Mouse (Mus musculus): Measurements from ENCODE around the gene Pspn. TPM values are rescaled to one million over a fixed set of nuclear protein-coding genes. Genes with fewer than 3 reads are reported as not detected.

Gene Pspn
- polyA plus RNA-seq, 1 experiment from 2014 or later: not detected

- no peak for ATAC-seq (ENCODE audit: low FRiP score, low read depth)
Observed at GRCm38 (mm10) chr17:56975391-56975790, 24.4 kb downstream of the Pspn start.

DNA sequence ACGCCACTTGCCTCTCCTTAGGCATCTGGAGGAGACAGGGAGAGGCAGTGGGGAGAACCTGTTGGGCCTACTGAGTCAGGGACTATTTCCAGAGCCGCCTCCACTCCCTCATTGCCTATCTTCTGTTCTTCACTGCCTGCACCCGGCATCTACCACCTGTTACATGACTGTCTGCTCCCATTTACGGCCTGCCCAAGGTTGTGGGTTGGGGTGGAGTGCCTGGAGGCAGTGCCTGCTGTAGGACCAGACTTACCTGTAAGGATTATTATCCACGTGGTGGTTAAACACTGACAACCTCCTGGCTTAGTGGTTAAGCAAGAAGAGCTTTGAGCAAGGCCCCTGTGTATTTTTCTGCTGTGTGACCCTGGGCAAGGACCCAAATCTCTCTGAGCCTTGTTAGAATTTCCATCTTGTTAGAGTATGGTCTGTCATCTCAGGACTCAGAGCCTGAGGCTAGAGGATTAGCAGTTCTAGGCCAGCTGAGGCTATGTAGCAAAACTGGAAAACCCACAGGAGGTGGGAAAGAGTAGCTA lies 25.0 kb downstream of the Pspn start:
- Histone ChIP-seq H3K27me3 (peaks cover 9% of the 10 kb centered on the region; the same call in 1 of the 2 replicates), H3K27ac (no peak overlapping the region), H3K9ac (no peak overlapping the region), H3K9me3 (no peaks in the 10 kb centered on the region), H3K36me3 (no peaks in the 10 kb centered on the region), H3K4me2 (replicated peaks) (no peak overlapping the region), H3K4me1 (peaks cover 6% of the 10 kb centered on the region), H3K4me3 (no peak overlapping the region)
- no peak for ATAC-seq (ENCODE audit: low FRiP score, low read depth)
- 57% methylated on average over 5 of the region's 5 CpGs for WGBS

More at GRCm38 (mm10) chr17:56975391-56975790, 24.4 kb downstream of the Pspn start:
- no peaks in the 10 kb centered on the region for H3K9me3 ChIP-seq
- no peak overlapping the region for H3K27ac ChIP-seq
- H3K4me1 ChIP-seq: peaks cover 6% of the 10 kb centered on the region
- peaks cover 3% of the 10 kb centered on the region; the same call in 1 of the 2 replicates for H3K27me3 ChIP-seq
- WGBS: 82% methylated on average over 3 of the region's 3 CpGs
- H3K4me3 ChIP-seq: no peak overlapping the region
- H3K4me2 ChIP-seq (replicated peaks): no peak overlapping the region
- H3K9ac ChIP-seq: no peak overlapping the region
- no peaks in the 10 kb centered on the region for H3K36me3 ChIP-seq

- Histone ChIP-seq H3K9ac (no peak overlapping the region), H3K4me1 (peaks cover 2% of the 10 kb centered on the region), H3K36me3 (no peaks in the 10 kb centered on the region), H3K4me2 (replicated peaks) (no peak overlapping the region), H3K4me3 (no peak overlapping the region), H3K9me3 (no peaks in the 10 kb centered on the region), H3K27ac (no peak overlapping the region), H3K27me3 (peaks cover 9% of the 10 kb centered on the region; the same call in 1 of the 2 replicates)
- WGBS: 60% methylated on average over 13 of the region's 14 CpGs
- no peak for ATAC-seq (ENCODE audit: low FRiP score, low read depth)
Observed at GRCm38 (mm10) chr17:56973956-56974707, 25.7 kb downstream of the Pspn start.

- H3K27me3 ChIP-seq: peaks cover 9% of the 10 kb centered on the region; the same call in 1 of the 2 replicates
- no peak overlapping the region for H3K4me2 ChIP-seq (replicated peaks)
- WGBS: 70% methylated on average over 5 of the region's 5 CpGs
- no peaks in the 10 kb centered on the region for H3K9me3 ChIP-seq
- H3K4me3 ChIP-seq: no peak overlapping the region
- no peaks in the 10 kb centered on the region for H3K36me3 ChIP-seq
- H3K4me1 ChIP-seq: no peaks in the 10 kb centered on the region
- H3K27ac ChIP-seq: no peak overlapping the region
- H3K9ac ChIP-seq: no peak overlapping the region
- no peak for ATAC-seq (ENCODE audit: low FRiP score, low read depth)
Observed at GRCm38 (mm10) chr17:56970081-56970480, 29.7 kb downstream of the Pspn start.

GRCm38 (mm10) chr17:56969321-56969720 lies 30.5 kb downstream of the Pspn start:
- Histone ChIP-seq H3K27me3 (peaks cover 9% of the 10 kb centered on the region; the same call in 1 of the 2 replicates), H3K4me2 (replicated peaks) (no peak overlapping the region), H3K4me1 (no peaks in the 10 kb centered on the region), H3K27ac (no peak overlapping the region), H3K36me3 (no peaks in the 10 kb centered on the region), H3K9me3 (no peaks in the 10 kb centered on the region), H3K4me3 (no peak overlapping the region), H3K9ac (no peak overlapping the region)
- 67% methylated on average over 3 of the region's 3 CpGs for WGBS
- no peak for ATAC-seq (ENCODE audit: low FRiP score, low read depth)

DNA sequence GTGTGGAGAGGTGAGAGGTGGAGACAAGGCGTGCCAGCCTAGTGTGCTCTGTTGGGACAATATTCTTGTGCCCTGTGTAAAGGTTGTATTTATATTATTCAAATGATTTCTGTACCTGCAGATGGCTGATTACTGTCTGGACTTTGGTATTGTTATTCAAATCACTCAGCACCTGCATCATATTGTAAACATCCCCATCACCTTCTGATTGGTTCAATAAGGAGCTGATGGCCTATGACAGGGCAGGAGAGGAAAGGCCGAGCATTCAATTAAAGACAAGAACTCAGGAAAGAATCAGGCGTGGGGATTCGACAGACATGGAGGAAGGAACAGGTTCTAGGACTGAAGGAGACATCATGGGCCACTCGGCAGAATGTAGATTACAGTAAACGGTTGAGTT lies 36.2 kb downstream of the Pspn start:
- WGBS: 78% methylated on average over 6 of the region's 6 CpGs

DNA sequence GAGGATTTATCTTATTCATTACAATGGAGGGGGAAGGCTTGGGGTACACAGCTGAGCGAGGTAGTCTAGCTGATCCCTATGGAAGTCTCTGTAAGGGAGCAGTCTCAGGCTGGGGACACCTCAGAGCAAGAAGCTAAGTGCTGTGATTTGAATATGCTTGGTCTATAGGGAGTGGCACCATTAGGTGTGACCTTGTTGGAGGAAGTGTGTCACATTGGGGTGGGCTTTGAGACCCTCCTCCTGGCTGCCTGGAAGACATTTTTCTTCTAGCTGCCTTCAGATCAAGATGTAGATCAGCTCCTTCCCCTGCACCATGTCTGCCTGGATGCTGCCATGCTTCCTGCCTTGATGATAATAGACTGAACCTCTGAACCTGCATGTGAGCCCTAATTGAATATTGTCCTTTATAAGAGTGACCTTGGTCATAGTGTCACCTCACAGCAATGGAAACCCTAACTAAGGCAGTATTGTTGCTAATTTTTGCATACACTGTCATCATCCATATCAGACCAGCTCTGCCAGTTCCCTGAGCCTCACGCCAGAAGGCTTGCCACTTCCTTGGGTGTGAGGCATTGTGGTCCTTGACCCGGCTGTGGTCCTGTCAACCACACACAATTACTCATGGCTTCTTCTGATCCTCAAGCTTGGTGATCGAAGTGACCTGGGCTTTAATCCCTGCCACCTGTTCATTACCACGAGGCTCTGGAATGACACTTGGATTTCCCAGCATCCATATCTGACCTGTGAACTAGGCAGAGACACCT lies 37.0 kb downstream of the Pspn start:
- Histone ChIP-seq H3K27me3 (no peaks in the 10 kb centered on the region), H3K27ac (no peak overlapping the region), H3K9ac (no peak overlapping the region), H3K36me3 (no peaks in the 10 kb centered on the region), H3K9me3 (no peaks in the 10 kb centered on the region), H3K4me3 (no peak overlapping the region), H3K4me1 (no peaks in the 10 kb centered on the region), H3K4me2 (replicated peaks) (no peak overlapping the region)
- ATAC-seq (ENCODE audit: low FRiP score, low read depth): no peak
- WGBS: 70% methylated on average over 5 of the region's 5 CpGs

More for the DNA sequence above, 36.2 kb downstream of the Pspn start:
- Histone ChIP-seq H3K4me3 (no peak overlapping the region), H3K27ac (no peak overlapping the region), H3K4me1 (no peaks in the 10 kb centered on the region), H3K9me3 (no peaks in the 10 kb centered on the region), H3K9ac (no peak overlapping the region), H3K36me3 (no peaks in the 10 kb centered on the region), H3K4me2 (replicated peaks) (no peak overlapping the region), H3K27me3 (no peaks in the 10 kb centered on the region)
- no peak for ATAC-seq (ENCODE audit: low FRiP score, low read depth)

- ATAC-seq (ENCODE audit: low FRiP score, low read depth): no peak
- no peaks in the 10 kb centered on the region for H3K4me1 ChIP-seq
- no peak overlapping the region for H3K27ac ChIP-seq
- H3K9ac ChIP-seq: no peak overlapping the region
- no peak overlapping the region for H3K4me2 ChIP-seq (replicated peaks)
- H3K36me3 ChIP-seq: no peaks in the 10 kb centered on the region
- H3K4me3 ChIP-seq: no peak overlapping the region
- H3K9me3 ChIP-seq: no peaks in the 10 kb centered on the region
- WGBS: 81% methylated on average over 4 of the region's 4 CpGs
- H3K27me3 ChIP-seq: no peaks in the 10 kb centered on the region
Observed at GRCm38 (mm10) chr17:56961880-56962279, 37.9 kb downstream of the Pspn start.

- H3K27me3 ChIP-seq: no peaks in the 10 kb centered on the region
- H3K4me3 ChIP-seq: no peak overlapping the region
- no peaks in the 10 kb centered on the region for H3K9me3 ChIP-seq
- no peak overlapping the region for H3K4me2 ChIP-seq (replicated peaks)
- ATAC-seq (ENCODE audit: low FRiP score, low read depth): no peak
- no peaks in the 10 kb centered on the region for H3K36me3 ChIP-seq
- no peaks in the 10 kb centered on the region for H3K4me1 ChIP-seq
- no peak overlapping the region for H3K27ac ChIP-seq
- H3K9ac ChIP-seq: no peak overlapping the region
- 78% methylated on average over 4 of the region's 4 CpGs for WGBS
Observed at GRCm38 (mm10) chr17:56958667-56959066, 41.2 kb downstream of the Pspn start.

DNA sequence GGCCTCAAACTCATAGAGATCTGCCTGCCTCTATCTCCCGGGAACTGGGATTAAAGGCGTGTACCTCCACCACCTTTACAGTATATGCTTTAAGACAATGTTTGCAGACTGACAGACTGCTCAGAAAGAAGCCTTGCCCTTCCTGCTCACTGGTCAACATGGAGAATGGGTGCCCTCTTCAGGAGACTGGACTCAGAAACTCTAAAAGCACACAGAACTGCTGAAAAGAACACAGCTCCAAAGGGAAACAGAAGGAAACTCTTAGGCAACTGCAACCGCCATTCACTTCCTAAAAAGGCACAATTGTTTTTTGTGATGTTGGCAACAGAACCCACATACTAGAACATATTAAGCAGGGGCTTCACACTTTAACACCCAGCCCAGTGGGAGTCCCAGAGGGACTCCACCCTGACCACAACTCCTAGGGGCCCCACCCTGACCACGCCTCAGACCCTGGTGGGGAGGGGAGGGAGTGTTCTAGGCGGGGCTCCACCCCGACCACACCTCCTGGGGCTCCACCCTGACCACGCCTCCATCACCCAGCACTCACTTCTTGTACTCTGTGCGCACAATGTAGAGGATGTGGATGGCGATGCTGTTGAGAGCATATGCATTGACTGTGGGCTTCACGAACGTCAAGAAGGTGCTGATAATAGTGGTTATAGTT lies 41.9 kb downstream of the Pspn start:
- no peak overlapping the region for H3K9ac ChIP-seq
- no peaks in the 10 kb centered on the region for H3K27me3 ChIP-seq
- no peaks in the 10 kb centered on the region for H3K36me3 ChIP-seq
- ATAC-seq (ENCODE audit: low FRiP score, low read depth): no peak
- H3K4me2 ChIP-seq (replicated peaks): no peak overlapping the region
- WGBS: 25% methylated on average over 11 of the region's 11 CpGs
- no peak overlapping the region for H3K4me3 ChIP-seq
- H3K27ac ChIP-seq: no peak overlapping the region
- H3K4me1 ChIP-seq: no peaks in the 10 kb centered on the region
- no peaks in the 10 kb centered on the region for H3K9me3 ChIP-seq

- H3K4me1 ChIP-seq: no peaks in the 10 kb centered on the region
- no peak overlapping the region for H3K4me3 ChIP-seq
- H3K27ac ChIP-seq: no peak overlapping the region
- H3K36me3 ChIP-seq: no peaks in the 10 kb centered on the region
- H3K9ac ChIP-seq: no peak overlapping the region
- no peaks in the 10 kb centered on the region for H3K9me3 ChIP-seq
- WGBS: 79% methylated on average over 7 of the region's 7 CpGs
- H3K27me3 ChIP-seq: no peaks in the 10 kb centered on the region
- H3K4me2 ChIP-seq (replicated peaks): no peak overlapping the region
- ATAC-seq (ENCODE audit: low FRiP score, low read depth): no peak
Observed at GRCm38 (mm10) chr17:56954871-56955270, 44.9 kb downstream of the Pspn start.

GRCm38 (mm10) chr17:56952639-56953038 lies 47.2 kb downstream of the Pspn start:
- no peak for ATAC-seq (ENCODE audit: low FRiP score, low read depth)
- no peak overlapping the region for H3K9ac ChIP-seq
- no peak overlapping the region for H3K4me3 ChIP-seq
- no peaks in the 10 kb centered on the region for H3K36me3 ChIP-seq
- H3K4me2 ChIP-seq (replicated peaks): no peak overlapping the region
- 75% methylated on average over 1 of the region's 1 CpGs for WGBS
- H3K27me3 ChIP-seq: no peaks in the 10 kb centered on the region
- no peaks in the 10 kb centered on the region for H3K9me3 ChIP-seq
- no peaks in the 10 kb centered on the region for H3K4me1 ChIP-seq
- no peak overlapping the region for H3K27ac ChIP-seq

Data from limb, embryonic 13.5 days (tissue).